Mouse (Mus musculus) ovary, adult 18-20 months (tissue): ENCODE measurements at regions not wholly inside any gene's neighbourhood (a gene's known extent, or its start where the extent isn't known, plus 50 kb on each side); places are given as distances from the start of the nearest gene placed in this dataset.

Source experiments
- DNase-seq: peaks from one replicate; pipeline ENCODE4 v3.0.0; 2022; ENCODE audit warnings: low spot score, mixed read lengths

GRCm38 (mm10) chr15:59212362-59212761, 323.3 kb downstream of the Gm49356 start:
- no peak for DNase-seq

DNA sequence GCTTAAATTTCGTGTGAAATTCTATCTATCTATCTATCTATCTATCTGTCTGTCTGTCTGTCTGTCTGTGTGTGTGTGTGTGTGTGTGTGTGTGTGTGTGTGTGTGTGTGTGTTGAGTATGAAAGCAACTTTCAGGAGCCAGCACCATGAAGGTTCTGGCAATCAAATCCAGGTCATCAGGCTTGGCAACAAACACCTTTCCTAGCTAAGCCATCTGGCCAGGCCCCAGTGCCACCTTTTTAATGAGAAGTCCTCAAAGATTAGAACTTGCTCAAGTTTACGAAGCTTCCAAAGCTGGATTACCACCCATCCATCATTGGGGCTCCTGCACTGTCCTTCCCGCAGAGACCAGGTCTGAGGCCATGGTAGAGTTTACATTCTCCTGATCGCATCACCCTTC, 325.0 kb downstream of the Gm49356 start:
- DNase-seq = no peak

DNA sequence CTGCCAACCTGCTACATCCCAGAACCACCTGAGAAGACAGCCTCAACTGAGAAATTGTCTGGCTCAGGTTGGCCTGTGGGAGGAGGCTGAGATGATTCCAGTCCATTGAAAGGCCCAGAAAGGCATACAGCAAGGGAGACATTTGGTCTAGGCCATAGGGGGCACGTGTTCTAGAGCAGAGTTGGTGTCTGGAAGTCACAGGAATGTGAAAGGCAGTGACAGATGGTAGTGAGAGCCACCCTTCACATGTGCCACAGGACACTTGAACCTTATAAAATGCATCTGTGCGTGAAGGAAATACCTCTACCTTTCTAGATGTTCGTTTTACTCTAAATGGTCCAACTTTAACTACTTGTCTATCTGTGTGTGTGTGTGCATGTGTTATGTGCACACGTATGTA, 326.1 kb downstream of the Gm49356 start:
- DNase-seq = no peak

GRCm38 (mm10) chr15:59217481-59217880, 328.4 kb downstream of the Gm49356 start:
- DNase-seq = no peak

DNA sequence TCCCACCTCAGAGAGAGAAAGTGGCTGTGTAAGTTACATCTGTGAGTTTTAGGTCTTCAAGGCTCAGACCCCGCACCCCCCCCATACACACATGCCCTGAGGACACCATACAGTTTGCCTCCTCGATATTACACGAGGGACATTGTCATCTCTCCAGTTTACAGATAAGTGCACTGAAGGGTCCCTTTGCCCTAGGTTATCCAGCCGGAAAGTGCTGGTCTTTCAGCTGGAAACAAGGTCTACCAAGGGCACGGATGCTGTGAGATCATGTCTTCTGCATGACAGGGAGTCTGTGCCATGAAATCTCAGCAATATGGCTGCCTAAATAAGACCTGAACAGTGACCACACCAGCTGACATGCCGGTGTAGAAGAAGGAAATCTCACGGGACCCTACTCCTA, 329.8 kb downstream of the Gm49356 start:
- no peak for DNase-seq

- DNase-seq = no peak
Observed at GRCm38 (mm10) chr15:59225637-59226036, 336.5 kb downstream of the Gm49356 start.

GRCm38 (mm10) chr15:59227293-59227692, 338.2 kb downstream of the Gm49356 start:
- DNase-seq = no peak

DNA sequence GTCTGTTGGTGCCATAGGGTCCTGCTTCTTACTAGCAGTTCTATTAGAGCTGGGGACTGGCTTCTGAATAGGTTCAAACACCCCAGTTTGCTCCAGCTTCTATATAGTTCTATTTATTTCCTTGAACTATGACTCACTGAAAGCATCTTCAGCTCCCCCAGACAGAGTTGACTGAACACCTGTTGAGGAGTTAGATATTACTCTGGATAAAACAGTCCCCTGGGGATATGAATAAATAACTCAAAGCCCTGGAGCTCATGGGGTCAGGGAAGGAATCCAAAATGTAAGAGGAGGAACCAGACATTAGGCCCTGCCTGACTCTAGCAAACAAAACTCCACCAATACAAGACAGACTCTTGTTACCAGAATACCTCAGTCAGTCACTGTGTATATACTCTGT, 341.4 kb downstream of the Gm49356 start:
- DNase-seq = no peak

DNA sequence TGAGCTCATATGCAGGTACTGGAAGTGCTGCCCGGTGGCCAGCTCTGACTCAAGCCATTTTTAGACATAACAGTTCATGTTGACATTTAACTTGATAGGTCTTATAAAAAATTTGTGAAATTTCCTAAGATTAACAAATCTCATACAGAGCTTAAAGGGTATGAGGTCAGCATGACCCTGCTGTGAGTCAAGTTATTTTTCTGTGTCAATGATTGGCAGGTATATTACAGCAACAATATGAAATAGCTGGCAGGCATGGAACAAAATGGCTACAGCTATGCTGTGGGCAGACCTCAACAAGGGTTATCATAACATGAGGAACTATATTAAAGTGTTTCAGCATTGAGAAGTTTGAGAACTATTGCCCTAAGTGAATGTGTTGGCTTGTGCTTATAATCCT, 342.6 kb downstream of the Gm49356 start:
- DNase-seq = no peak

- DNase-seq = no peak
Observed at GRCm38 (mm10) chr15:59232290-59232689, 343.2 kb downstream of the Gm49356 start.

DNA sequence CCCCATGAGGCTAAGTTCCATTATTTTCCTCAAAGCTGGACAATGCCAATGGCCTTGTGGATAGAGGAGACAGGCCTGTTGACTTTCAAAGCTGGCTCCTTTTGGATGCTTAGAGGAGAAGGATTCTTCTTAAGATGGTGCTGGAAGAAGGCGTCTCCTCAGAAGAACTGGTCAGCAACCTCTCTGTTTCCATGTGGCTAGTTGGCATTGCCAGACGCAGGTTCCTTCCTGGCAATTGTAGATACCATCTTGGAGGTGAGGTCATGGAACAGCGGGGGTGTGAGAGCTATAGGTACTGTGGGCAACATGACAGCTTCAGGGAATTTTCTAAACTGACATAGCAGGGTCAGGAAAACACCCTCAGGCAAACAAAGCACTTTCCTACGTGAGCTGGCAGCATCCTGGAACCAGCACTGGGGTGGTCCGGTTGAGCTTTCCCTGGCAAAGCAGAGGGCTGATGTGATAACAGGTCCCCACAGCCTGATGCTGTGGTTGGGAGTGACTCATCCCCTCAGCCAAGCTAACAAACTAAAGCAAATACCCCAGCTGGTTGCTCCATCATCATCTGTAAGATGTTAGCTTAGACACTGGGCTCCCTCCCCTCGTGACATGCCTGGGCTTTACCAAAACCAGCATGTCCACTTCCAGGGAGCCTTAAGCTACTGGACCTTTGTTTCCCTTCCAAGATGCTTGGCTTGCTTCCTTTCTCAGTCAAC, 348.5 kb downstream of the Gm49356 start:
- no peak for DNase-seq

- DNase-seq = no peak
Observed at GRCm38 (mm10) chr15:59241752-59242151, 352.7 kb downstream of the Gm49356 start.

DNA sequence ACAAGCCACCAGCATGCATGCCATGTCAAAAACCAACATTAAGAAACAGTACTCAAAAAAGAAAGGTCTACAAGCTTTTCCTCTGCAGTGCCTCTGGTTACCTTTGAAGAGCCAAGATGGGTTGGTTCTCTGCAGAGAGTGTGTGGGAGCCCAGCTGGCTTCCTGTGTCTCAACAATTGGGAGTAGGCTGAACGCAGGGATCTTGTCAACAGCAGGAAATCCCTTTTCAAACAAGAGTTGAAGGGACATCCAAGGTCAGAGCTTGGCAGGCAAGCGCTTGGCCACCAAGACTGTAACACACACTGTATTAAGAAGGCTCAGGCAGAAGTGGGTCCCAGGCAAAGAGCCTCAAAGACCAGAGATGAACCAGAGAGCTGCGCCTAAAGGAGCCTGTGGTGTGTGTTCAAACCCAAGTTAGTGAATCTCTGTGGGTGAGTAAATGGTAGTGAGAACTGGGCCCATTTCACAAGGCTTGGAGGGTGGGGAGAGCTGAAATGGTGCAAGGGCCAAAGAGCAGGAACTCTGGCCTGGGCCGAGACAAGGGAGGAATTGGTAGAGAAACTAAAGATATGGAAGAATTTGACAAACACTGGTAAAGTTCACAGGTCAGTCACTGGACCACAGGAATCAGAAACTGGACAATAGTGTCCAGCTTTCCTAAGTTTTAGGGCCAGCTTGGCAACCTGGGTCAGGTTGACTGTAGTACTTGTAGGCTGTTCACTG, 357.0 kb downstream of the Gm49356 start:
- peak; percentile 30 for DNase-seq

DNA sequence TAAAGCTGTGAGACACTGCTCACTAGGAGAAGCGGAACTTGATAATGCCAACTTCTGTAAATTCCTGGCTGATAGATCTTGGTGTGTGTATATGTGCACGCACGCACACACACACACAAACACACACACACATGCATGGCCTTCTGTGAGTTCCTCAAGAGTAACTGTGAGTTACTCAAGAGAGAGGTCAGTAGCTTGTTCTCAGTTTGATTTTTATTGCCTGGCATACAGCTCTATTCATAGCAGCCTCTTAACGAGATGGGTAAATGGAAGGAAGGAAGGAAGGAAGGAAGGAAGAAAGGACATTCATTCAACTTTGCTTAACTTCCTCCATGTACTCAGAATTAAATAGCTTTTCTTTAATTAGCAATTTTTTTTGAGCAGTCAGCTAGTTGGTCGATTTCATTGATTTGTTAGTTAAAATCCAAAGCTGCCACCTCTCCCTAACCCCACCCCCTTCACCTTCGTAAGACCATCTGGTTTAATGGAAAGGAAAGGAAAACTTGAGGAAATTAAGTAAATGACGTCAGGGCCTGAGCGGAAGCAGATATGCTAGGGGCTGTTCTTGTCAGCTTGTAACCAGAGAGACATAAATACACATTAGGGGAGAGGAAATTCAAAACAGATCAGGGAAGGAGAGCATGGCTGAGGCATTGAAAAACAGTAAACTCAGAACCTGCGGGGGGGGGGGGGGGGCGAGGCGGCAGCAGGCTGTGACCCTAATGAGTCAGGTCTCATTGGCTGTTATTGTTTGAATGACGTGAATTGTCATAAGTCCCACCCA, 359.6 kb downstream of the Gm49356 start:
- DNase-seq = no peak

GRCm38 (mm10) chr15:59261380-59261779, 372.3 kb downstream of the Gm49356 start:
- DNase-seq = no peak

GRCm38 (mm10) chr15:59262380-59262779, 373.3 kb downstream of the Gm49356 start:
- DNase-seq = no peak

- DNase-seq = peak; percentile 39
Observed at GRCm38 (mm10) chr15:59263433-59264328, 374.6 kb downstream of the Gm49356 start.
